Mouse (Mus musculus) stomach, postnatal 0 days (tissue): ENCODE measurements around the gene Fgfr2.

Source experiments
- CTCF ChIP-seq: IDR thresholded peaks from 2 replicates; pipeline ENCODE4 v1.5.1; 2016; ENCODE audit warnings: antibody characterized with exemption, low read depth, mild to moderate bottlenecking, moderate library complexity
- EP300 ChIP-seq: optimal IDR thresholded peaks from 2 replicates; pipeline ENCODE3; 2016; ENCODE audit warnings: antibody characterized with exemption

DNA sequence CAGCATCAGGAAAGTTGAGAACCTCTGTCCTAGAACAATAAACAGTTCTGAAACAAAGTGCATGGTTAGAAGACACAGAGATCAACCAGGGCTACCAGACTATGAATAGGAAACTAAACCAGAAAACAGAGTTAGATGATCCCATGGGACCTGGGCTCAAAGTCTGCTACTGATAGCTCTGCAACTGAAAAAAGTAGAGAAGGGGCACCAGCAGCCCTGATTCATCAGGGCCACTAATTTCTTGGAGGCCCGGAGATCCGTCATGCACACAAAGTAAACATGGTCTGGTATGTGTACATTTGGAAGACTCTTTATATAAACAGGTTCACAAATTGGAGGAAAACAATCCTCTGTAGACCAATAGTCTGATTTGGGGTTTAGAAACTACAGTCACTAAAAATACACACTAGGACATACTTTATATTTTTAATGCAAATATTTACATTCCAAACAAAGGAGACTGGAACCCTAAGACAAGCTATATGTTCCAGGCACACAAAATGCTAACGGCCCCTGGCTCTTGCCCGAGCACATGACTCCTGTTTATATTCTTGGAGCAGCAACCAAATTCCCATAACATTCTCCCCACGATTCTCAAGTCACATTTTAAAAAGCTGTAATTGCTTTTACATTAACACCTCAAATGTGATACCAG is 814.5 kb downstream of the Fgfr2 start:
- TF ChIP-seq CTCF: 0 out of 2 replicates have a peak, but pooled peaks have one; percentile 14
- TF ChIP-seq EP300: no peak
